Mouse (Mus musculus) stomach, adult 2 months (tissue): ENCODE results near the gene Tmub1. TPM values are rescaled to one million over a fixed set of nuclear protein-coding genes. Genes with fewer than 3 reads are reported as not detected.

Source experiments
- polyA plus RNA-seq: library from polyadenylated mRNA; depleted of rRNA; stranded (reverse); fragments of >200 nt; gene quantifications from 2 replicates; pipeline ENCODE4 v1.2.3, GENCODE M21; 2012; rRNA removed

Gene Tmub1
- polyA plus RNA-seq, result 49.2 and 79.9 TPM in 2 replicates

DNA sequence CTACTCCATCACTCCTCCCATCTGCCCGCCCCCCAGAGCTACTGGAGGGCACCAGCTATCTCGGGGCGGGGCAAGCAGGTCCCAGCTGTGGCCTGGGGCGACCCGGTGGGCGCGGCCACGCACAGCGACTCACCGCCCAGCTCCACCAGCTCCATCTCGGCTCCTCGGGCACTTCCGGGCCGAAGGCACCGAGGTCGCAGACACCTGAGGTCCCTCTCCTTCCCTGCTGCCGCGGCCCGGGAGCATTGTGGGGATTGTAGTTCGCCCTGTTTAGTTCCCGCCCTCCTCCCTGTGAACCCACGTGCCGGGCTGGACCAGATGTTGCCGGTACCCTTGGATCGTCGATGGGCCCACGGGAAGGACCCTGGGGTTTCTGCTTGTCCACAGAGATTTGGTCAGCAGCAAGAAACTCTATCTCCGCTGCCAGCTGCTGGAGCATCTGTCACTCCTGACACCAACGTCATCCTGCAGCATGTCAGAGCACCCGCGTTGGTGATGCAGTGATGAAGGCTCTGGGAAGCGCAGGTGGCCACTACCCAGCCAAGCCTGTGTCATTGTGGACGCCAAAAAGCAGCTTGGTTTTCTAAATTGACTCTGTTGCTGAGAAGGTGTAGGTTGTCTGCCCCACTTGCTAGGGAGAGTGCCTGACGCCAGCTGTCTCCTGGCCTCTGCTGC, at the start of gene Tmub1:
Gene Tmub1 (minus strand): TSS at position 231 of the 675 bp plus-strand sequence.

DNA sequence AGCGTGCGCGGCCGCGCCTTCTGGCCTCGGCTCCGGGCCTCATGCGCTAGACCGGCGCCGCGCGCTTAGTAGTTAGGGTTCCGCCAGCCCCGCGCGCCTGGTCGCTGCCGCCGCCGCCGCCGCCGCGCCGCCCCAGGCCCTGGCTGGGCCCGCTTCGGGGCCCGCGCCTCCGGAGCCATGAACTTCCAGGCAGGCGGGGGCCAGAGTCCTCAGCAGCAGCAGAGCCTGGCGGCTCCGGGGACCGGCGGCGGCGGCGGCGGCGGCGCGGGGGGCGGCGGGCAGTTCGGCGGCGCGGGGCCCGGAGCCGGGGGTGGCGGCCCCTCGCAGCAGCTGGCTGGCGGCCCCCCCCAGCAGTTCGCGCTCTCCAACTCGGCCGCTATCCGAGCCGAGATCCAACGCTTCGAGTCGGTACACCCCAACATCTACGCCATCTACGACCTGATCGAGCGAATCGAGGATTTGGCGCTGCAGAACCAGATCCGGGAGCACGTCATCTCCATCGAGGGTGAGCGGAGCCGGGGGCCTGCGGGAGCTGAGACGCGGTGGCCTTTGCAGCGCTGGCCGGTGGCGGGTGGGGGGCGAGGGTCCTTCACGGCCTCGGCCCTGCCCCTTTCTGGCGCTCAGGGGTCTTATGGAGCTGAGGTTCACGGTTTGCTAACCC, 4.5 kb upstream of the Tmub1 start, which contains the start of gene Agap3:
Gene Agap3 (plus strand): TSS at position 148 of the 661 bp plus-strand sequence.

DNA sequence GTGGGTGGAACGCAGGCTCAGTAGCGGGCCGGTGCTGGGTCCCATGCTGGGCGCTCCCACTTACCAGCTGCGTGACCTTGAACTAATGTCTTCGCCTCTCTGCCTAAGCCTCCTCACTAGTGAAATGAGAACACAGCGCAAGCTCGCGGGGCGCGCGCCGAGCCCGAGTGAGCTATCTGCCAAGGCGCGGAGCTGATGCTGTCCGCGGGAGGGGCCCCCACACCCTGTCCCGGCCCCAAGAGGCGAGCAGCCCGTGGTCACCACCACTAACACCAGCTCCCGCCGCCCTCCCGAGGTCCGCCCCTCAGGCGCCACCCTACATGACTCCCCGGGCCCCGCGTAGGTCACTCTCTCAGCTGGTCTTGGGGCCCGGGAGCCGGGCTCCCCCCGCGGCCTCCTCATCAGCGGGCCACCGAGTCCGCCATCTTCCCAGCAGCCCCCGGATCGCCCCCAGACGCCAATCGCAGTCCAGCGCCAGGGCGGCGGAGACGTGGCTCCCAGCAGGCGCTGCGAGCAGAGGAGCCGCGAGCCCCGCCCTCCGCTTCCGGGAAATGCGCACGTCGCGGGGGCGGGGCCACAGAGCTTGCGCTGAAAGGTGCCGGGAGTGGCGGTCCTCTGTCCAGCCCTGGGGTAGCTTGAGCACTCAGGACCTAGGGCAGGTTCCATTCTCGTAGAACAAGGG, 2.8 kb downstream of the Tmub1 start, which contains the start of gene Fastk:
Gene Fastk (minus strand): TSS at position 542 of the 682 bp plus-strand sequence.

DNA sequence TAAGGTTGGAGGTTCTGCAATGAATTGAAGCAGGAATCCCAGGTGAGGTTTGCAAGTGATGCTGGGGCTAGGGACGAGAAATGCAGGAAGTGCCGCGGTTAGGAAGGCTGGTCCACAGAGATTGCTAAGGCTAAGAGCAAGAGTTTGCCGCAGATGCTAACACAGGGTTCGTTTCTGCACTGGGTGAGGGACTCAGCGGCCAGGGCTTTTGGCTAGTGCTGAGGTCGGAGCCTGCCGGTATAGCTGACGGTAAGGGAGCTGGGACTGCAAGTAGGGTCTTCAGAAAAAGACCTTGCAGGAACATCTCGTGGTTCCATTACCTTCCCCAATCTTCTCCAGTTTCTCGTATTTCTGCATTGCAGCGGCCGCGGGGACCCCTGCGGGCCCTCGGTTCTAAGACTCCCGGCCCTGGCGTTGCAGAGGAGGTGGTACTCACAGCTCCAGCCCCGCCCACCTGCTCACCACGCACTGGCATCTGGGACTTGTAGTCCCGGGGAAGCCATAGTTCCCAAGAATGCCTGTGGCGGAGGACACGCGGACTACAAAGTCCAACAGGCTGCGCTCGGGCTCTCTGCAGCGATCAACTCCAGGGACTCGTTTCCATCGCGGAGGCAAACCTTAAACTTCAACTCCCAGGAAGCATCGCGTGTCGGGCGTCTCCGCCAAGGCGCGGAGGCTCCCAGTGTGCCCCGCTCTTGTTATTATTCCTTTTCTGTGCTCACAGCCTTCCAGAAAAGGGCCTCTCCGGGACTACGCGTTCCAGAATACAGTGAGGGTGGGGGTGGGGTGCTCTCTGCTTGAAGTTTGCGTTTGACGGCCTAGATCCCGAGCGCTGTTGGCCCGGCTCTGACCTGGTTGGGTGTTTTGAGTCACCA, 24.3 kb downstream of the Tmub1 start, which contains the start of the genes Cdk5 and Slc4a2:
Gene Cdk5 (minus strand): TSS at position 402 of the 875 bp plus-strand sequence.
Gene Slc4a2 (plus strand): TSS at position 709 of the 875 bp plus-strand sequence.

DNA sequence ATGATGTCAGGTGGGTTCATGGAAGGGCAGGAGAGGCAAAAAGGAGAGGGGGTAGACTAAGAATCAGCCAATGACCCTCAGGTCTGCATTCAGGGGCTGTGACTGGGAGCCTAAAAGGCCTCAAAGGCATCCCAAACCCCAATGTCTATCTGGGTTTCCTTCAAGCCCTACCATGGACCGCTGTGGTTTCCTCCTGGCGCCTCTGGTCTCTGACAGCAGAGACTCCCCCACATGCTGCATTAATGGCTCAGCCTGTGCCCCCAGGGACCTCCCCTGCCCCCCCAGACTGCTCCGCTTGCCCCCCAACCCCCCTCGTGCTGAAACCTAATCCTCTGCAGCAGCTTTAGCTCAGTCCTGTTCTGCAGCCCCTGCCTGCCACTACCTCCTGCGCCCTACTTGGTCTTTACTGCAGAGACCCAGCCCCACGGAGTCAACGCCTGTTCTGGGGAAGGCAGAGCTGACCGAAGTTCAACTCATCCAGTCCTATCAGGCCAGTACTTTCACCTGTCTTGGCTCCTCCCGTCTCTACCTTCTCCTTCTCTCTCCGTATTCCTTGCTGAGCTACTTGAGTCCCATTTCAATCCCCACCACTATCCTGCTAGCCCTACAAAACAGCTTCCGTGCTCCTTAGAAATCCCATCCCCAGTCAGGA, 34.5 kb downstream of the Tmub1 start, which contains the start of gene Asic3:
Gene Asic3 (plus strand): TSS at position 351 of the 652 bp plus-strand sequence.

Other genes starting within 250 kb of the Tmub1 start
- 26.9 and 37.0 TPM in 2 replicates for gene Kcnh2, start 96.2 kb downstream of the Tmub1 start, polyA plus RNA-seq
- gene Nos3, start 83.0 kb downstream of the Tmub1 start, polyA plus RNA-seq, result 4.6 TPM in 2 replicates
- 15.6 and 34.2 TPM in 2 replicates for gene Atg9b, start 55.7 kb downstream of the Tmub1 start, polyA plus RNA-seq
- gene Abcb8, start 54.2 kb downstream of the Tmub1 start, polyA plus RNA-seq, result 44.2 and 47.3 TPM in 2 replicates
- gene Asic3, start 34.5 kb downstream of the Tmub1 start, polyA plus RNA-seq, result 0.09 and 0.21 TPM in 2 replicates
- gene Cdk5, start 24.3 kb downstream of the Tmub1 start, polyA plus RNA-seq, result 39.9 and 41.2 TPM in 2 replicates
- gene Slc4a2, start 24.0 kb downstream of the Tmub1 start, polyA plus RNA-seq, result 175 and 193 TPM in 2 replicates
- 162 and 182 TPM in 2 replicates for gene Fastk, start 2.6 kb downstream of the Tmub1 start, polyA plus RNA-seq
- 46.6 and 48.4 TPM in 2 replicates for gene Agap3, start 4.3 kb upstream of the Tmub1 start, polyA plus RNA-seq
- not detected in 2 replicates for gene Gbx1, start 79.3 kb upstream of the Tmub1 start, polyA plus RNA-seq
- 1.7 TPM in 2 replicates for gene Asb10, start 93.1 kb upstream of the Tmub1 start, polyA plus RNA-seq
- gene 4931409K22Rik, start 109.0 kb upstream of the Tmub1 start, polyA plus RNA-seq, result not detected in 2 replicates
- gene Abcf2, start 129.6 kb upstream of the Tmub1 start, polyA plus RNA-seq, result 27.4 and 28.4 TPM in 2 replicates
- 26.1 and 27.7 TPM in 2 replicates for gene Chpf2, start 138.9 kb upstream of the Tmub1 start, polyA plus RNA-seq
- 39.3 and 74.8 TPM in 2 replicates for gene Smarcd3, start 176.6 kb upstream of the Tmub1 start, polyA plus RNA-seq
- gene Nub1, start 237.7 kb upstream of the Tmub1 start, polyA plus RNA-seq, result 15.9 and 19.1 TPM in 2 replicates